Mouse (Mus musculus): ENCODE data around the gene Zfyve9.

The Zfyve9 gene

DNA sequence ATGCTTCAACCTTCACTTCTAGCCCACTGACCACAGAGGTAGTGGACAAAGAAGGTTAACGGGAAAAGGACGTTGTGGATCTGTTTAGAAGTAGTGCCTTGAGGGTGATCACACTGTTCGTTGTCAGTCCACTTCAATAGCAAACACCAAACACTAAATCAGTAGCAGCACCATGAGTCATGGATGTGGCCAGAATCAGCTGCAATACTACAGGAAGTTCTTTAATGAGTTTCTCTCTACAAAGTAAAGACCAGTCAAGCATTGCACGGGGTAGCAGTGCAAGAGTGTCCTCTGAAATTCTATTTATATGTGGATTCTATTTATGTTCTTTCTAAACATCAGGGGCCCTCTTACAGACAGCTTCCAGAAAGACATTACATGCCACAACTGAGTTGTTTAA, 182.3 kb downstream of the Zfyve9 start:
- DNase-seq: no peak

DNA sequence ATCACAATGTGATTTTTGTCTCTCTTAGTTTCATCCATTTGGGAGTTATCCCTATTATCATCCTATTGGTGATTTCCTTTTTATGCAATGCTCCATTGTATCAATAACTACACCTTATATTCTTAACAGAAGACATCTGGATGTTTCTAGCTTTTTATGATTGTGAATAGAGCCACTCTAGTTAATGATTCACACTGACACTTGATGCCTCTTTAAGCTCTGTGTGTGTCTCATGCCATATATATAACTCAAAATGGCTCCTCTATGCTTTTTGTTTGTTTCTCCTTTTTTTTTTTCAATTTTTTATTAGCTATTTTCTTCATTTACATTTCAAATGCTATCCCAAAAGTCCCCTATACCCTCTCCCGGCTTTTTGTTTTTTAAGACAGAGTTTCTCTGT, 184.8 kb downstream of the Zfyve9 start:
- no peak for DNase-seq

DNA sequence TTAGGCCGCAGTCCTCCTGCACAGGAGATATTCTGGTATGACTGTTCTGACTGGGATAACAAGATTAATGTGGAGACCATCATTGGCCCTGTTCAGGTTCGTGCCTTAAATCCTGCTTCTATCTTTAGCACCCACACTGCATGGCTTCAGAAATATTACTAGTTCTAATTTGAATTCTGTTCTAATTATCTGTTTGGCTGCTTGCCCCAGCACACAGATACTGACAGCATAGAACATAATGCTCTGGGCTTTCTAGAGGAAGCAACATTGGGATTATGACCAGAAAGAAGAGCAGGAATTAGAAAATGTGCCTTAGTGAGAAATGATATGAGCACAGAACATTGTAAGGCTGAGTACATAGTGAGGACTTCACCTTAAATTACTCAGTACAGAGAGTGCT, 187.2 kb downstream of the Zfyve9 start:
- DNase-seq: no peak
